Mouse (Mus musculus) liver, adult 2 months (tissue): ENCODE data around the gene Catsperd. TPM values are rescaled to one million over a fixed set of nuclear protein-coding genes. Genes with fewer than 3 reads are reported as not detected.
A peak's percentile ranks its signal among the peaks of the same experiment; 100 is the strongest.

ENCODE experiments used
- DNase-seq: peaks from one replicate; pipeline ENCODE4 v3.0.0-alpha.2; 2011; ENCODE audit warnings: low read depth, low spot score; ENCODE audit errors: extremely low read depth
- H3K27ac ChIP-seq: fragments of 200-500 bp; replicated peaks from 2 replicates; pipeline ENCODE4 v1.5.1; 2012; ENCODE audit warnings: low read depth, mild to moderate bottlenecking, control low read depth, inconsistent platforms, low read length; ENCODE audit not compliant: insufficient read depth
- H3K27me3 ChIP-seq: fragments of 200-500 bp; 2 replicates; pipeline ENCODE4 v1.6.1; 2012; ENCODE audit warnings: mild to moderate bottlenecking, moderate library complexity, low read length, inconsistent platforms; ENCODE audit not compliant: control insufficient read depth, insufficient read depth
- H3K36me3 ChIP-seq: fragments of 200-500 bp; 2 replicates; pipeline ENCODE4 v1.6.1; 2012; ENCODE audit warnings: low read length, inconsistent platforms; ENCODE audit not compliant: control insufficient read depth, insufficient read depth
- H3K4me1 ChIP-seq: fragments of 200-500 bp; 2 replicates; pipeline ENCODE4 v1.6.1; 2011; ENCODE audit warnings: low read length; ENCODE audit not compliant: control insufficient read depth, insufficient read depth
- H3K4me3 ChIP-seq: fragments of 200-500 bp; 2 replicates; pipeline ENCODE4 v1.5.1; 2011; ENCODE audit warnings: low read depth, mild to moderate bottlenecking, control low read depth, low read length, moderate library complexity; ENCODE audit not compliant: insufficient read depth
- H3K79me2 ChIP-seq: fragments of 200-500 bp; 2 replicates; pipeline ENCODE4 v1.6.1; 2012; ENCODE audit warnings: inconsistent platforms, mild to moderate bottlenecking, low read length, moderate library complexity; ENCODE audit not compliant: control insufficient read depth, insufficient read depth
- H3K9ac ChIP-seq: fragments of 200-500 bp; 2 replicates; pipeline ENCODE4 v1.6.1; 2012; ENCODE audit warnings: low read depth, mild to moderate bottlenecking, control low read depth, inconsistent platforms, low read length
- CTCF ChIP-seq: fragments of 200-500 bp; IDR thresholded peaks from 2 replicates; pipeline ENCODE4 v1.5.1; 2011; ENCODE audit warnings: low read depth, low read length, control low read depth
- POLR2A ChIP-seq: fragments of 200-500 bp; IDR thresholded peaks from 2 replicates; pipeline ENCODE4 v1.6.1; 2011; ENCODE audit warnings: low read length, control low read depth; ENCODE audit not compliant: insufficient read depth; ENCODE audit errors: extremely low read depth
- WGBS: fragments of 180-500 bp; shearing (Covaris S2); methylation state at CpG from one replicate; pipeline ENCODE4 v1.1.7; 2018; 5-methylcytosine and 5-hydroxymethylcytosine counted together
- polyA plus RNA-seq: library from polyadenylated mRNA; depleted of rRNA; stranded (reverse); fragments of >200 nt; gene quantifications from 2 replicates; pipeline ENCODE4 v1.2.3, GENCODE M21; 2012
- total RNA-seq: library from RNA; depleted of rRNA; stranded (reverse); fragments of >200 nt; gene quantifications from 2 replicates; pipeline ENCODE4 v1.2.3, GENCODE M21; 2014

Gene Catsperd
- total and polyA plus RNA-seq, 2 experiments = 1.0 to 4.0 TPM

DNA sequence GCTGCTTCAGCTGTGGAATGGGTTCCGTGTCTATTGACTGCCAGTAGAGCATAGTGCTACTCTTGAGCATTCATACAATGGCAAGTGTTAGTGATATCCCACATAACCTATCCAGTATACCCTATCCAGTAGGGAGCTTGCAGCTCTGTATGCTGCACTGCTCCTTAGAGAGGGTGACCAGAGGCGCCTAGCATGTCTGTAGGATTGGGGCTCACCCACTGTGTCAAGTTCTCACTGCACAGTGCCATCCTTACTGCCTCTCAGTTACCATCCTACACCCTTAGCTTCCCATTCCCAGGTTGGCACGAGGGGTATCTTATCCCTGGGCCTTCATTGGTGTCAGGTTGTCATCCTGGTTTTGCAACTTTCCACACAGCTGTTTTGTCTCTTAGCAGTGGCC, 23.5 kb upstream of the Catsperd start:
- Histone ChIP-seq H3K4me1 (peaks cover 6% of the 10 kb centered on the region), H3K27ac (no peak overlapping the region), H3K79me2 (peaks cover 4% of the 10 kb centered on the region; the same call in 1 of the 2 replicates), H3K36me3 (peaks cover 54% of the 10 kb centered on the region), H3K27me3 (no peaks in the 10 kb centered on the region), H3K9ac (no peak overlapping the region), H3K4me3 (no peak overlapping the region)
- TF ChIP-seq POLR2A = no peak
- no peak for TF ChIP-seq CTCF
- no peak for DNase-seq
- WGBS = 81% methylated on average over 3 of the region's 3 CpGs

DNA sequence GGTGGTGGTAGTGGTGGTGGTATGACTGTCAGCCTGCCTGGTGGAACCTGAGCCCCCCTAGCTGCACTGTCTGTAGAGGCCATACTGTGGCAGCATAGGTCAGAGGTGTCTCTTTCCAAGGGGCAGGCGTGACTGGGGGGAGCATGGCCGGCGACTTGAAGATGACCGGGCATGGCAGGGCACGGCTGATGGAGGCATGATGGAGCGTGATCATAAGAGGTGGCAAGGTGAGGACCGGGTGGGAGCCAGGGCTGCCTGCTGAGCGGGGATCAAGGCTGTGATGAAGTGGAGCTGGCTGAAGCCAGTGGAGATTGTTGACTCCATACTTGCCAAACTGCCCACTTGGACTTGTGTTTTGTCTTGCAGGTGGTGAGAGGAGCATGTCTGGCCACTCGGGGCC, 22.5 kb upstream of the Catsperd start:
- Histone ChIP-seq H3K4me3 (no peak overlapping the region), H3K79me2 (peaks cover 4% of the 10 kb centered on the region; the same call in 1 of the 2 replicates), H3K9ac (no peak overlapping the region), H3K27ac (no peak overlapping the region), H3K36me3 (peaks cover 46% of the 10 kb centered on the region), H3K27me3 (no peaks in the 10 kb centered on the region), H3K4me1 (peaks cover 6% of the 10 kb centered on the region)
- TF ChIP-seq CTCF = no peak
- TF ChIP-seq POLR2A = no peak
- DNase-seq = no peak
- 87% methylated on average over 9 of the region's 9 CpGs for WGBS

DNA sequence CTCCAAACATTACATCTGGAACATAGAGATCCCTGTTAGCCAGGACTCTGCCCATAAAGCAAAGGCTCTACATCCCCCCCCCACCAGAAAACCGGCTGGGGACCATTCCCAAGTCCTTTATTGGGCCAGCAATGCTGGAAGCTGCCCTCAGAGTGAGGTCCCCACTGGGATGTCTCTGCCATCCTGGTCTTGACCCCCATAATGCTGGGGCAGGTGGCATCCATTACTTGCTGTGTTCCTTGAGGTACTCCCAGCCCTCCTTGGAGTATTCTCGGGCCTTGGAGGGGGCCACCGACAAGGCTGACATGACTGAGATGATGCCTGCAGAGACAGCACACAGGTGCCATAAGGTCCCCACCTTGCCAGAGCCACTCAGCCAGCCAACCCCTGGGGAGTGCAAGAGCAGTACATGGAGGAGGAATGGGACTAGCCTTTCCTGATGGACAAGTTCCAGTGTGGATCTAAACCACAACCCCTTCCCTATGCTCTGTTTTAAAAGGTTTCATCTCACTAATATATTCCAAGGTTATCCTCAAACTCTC, 20.4 kb upstream of the Catsperd start:
- Histone ChIP-seq H3K27me3 (no peaks in the 10 kb centered on the region), H3K4me3 (no peak overlapping the region), H3K27ac (no peak overlapping the region), H3K9ac (no peak overlapping the region), H3K79me2 (peaks cover 4% of the 10 kb centered on the region; the same call in 1 of the 2 replicates), H3K4me1 (peaks cover 12% of the 10 kb centered on the region), H3K36me3 (peaks cover 30% of the 10 kb centered on the region)
- TF ChIP-seq POLR2A = no peak
- WGBS = 68% methylated on average over 3 of the region's 3 CpGs
- DNase-seq = no peak

DNA sequence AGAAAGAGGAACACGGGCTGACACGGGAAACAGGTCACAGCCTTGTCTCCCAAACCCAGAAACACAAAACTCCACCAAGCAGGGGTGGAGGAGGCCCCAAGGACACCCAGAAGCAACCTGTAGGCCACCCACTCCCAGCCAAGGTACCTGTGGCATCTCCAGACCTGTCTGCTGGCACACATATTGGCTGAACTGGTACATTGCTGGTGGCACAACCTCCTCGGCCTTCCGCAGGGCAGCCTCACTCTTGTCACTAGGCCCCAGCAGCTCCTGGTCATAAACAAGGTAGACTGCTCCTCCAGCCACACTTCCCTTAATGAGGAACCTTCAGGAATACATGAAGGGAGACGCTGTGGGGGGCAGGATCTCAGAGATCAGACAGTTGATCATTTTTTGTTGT, 19.2 kb upstream of the Catsperd start:
- peaks cover 8% of the 10 kb centered on the region; the same call in 1 of the 2 replicates for H3K79me2 ChIP-seq
- TF ChIP-seq CTCF = no peak
- 0 out of 2 replicates have a peak, but pooled peaks have one; percentile 24 for TF ChIP-seq POLR2A
- DNase-seq = peak; percentile 46
- H3K9ac ChIP-seq = peak overlapping the region; percentile 91
- H3K4me3 ChIP-seq = peak overlapping the region; percentile 45
- H3K27me3 ChIP-seq = no peaks in the 10 kb centered on the region
- peaks cover 20% of the 10 kb centered on the region for H3K36me3 ChIP-seq
- H3K4me1 ChIP-seq = peaks cover 12% of the 10 kb centered on the region
- peak overlapping the region; percentile 90 for H3K27ac ChIP-seq
- 8% methylated on average over 5 of the region's 5 CpGs for WGBS

DNA sequence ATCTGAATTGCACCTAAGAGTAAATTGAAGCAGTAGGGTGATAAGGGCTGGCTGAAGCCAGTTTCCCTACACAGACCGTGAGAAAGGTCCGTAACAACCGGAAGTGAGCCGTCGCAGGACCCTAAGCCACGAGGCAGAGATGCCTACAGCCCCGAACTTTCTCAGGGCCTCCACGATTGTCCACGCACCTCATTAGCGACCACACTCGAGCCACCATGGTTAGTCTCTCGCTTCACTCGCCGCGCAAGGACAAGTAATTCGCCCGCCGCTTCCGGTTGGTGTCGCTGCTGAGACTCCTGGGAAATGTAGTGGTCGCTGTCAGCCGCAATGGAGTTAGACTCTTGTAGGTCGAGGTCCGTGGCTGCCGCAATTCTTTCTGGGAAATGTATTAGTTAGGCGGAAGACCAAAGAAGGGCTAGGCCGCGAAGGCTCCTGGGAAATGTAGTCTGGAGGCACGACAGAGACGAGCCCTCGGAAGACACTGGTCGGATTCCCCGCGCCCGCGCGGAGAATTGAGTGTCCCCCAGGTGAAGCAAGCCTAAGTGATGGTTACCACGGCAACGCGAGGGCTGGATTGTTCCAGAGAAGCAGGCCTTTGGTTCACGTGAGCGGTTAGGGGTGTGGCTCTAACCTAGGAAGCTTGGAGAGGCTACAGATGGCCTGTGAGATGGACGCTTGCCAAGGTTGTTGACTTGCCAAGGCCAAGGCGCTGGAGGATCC, 18.3 kb upstream of the Catsperd start, which contains the start of gene 2410015M20Rik:
2410015M20Rik (minus strand) TSS at position 320 of the 720 bp plus-strand sequence.
- H3K4me1 ChIP-seq = peaks cover 16% of the 10 kb centered on the region
- peak within 1 kb of the TSS; percentile 90 for H3K27ac ChIP-seq

More for the DNA sequence above, 18.3 kb upstream of the Catsperd start, which contains the start of gene 2410015M20Rik:
- Histone ChIP-seq H3K27me3 (no peaks in the 10 kb centered on the region), H3K36me3 (peaks cover 11% of the 10 kb centered on the region), H3K79me2 (peaks cover 15% of the 10 kb centered on the region; the same call in 1 of the 2 replicates), H3K4me3 (peak within 1 kb of the TSS; percentile 83), H3K9ac (peak within 1 kb of the TSS; percentile 91)
- peak; percentile 98 for DNase-seq
- WGBS = 0% methylated on average over 44 of the region's 44 CpGs
- TF ChIP-seq CTCF (peak; percentile 51), POLR2A (peak; percentile 79)
